Mouse (Mus musculus) gastrocnemius, adult 18-20 months (tissue): ENCODE measurements around the gene Ralgapa2. TPM values are rescaled to one million over a fixed set of nuclear protein-coding genes. Genes with fewer than 3 reads are reported as not detected.

Source experiments
- DNase-seq: peaks from one replicate; pipeline ENCODE4 v3.0.0; 2021; ENCODE audit warnings: low spot score
- total RNA-seq, 2 experiments: library from RNA; stranded (reverse); gene quantifications; 2 replicates each; pipeline ENCODE4 v1.2.3; 2021

Ralgapa2 gene
- total RNA-seq, 2 experiments from 2014 or later: 8.3 to 9.3 TPM

DNA sequence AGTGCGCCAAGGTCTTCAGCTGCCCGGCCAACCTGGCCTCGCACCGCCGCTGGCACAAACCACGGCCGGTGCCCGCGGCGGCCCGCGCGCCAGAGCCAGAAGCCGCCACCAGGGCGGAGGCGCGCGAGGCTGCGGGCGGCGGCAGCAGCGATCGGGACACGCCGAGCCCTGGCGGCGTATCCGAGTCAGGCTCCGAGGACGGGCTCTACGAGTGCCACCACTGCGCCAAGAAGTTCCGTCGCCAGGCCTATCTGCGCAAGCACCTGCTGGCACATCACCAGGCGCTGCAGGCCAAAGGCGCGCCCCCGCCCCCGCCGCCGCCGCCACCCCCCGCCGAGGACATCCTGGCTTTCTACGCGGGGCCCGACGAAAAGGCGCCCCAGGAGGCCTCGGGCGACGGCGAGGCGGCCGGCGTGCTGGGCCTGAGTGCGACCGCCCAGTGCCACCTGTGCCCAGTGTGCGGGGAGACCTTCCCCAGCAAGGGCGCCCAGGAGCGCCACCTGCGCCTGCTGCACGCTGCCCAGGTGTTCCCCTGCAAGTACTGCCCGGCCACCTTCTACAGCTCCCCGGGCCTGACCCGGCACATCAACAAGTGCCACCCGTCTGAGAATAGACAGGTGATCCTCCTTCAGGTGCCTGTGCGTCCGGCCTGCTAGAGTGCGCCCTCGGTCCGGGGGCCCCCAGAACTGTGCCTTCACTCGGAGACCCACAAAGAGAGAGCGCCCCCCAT, 288.8 kb downstream of the Ralgapa2 start:
- DNase-seq: no peak

DNA sequence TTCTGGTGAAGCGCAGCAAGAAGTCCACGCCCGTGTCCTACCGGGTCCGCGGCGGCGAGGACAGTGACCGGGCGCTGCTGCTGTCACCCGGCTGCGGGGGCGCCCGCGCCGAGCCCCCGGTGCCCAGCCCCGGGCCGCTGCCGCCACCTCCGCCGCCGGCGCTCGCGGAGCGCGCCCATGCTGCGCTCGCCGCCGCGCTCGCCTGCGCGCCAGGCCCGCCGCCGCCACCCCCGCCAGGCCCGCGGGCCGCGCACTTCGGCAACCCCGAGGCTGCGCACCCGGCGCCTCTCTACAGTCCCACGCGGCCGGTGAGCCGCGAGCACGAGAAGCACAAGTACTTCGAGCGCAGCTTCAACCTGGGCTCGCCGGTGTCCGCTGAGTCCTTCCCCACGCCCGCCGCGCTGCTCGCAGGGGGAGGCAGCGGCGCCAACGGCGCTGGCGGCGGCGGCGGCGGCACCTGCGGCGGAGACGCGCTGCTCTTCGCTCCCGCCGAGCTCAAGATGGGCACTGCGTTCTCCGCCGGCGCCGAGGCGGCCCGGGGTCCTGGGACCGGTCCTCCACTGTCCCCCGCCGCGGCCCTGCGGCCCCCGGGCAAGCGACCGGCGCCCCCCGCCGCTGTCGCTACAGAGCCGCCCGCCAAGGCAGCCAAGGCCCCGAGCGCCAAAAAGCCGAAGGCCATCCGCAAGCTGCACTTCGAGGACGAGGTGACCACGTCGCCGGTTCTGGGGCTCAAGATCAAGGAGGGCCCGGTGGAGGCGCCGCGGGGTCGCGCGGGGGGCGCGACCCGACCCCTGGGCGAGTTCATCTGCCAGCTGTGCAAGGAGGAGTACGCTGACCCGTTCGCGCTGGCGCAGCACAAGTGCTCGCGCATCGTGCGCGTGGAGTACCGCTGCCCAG, 289.6 kb downstream of the Ralgapa2 start:
- no peak for DNase-seq

DNA sequence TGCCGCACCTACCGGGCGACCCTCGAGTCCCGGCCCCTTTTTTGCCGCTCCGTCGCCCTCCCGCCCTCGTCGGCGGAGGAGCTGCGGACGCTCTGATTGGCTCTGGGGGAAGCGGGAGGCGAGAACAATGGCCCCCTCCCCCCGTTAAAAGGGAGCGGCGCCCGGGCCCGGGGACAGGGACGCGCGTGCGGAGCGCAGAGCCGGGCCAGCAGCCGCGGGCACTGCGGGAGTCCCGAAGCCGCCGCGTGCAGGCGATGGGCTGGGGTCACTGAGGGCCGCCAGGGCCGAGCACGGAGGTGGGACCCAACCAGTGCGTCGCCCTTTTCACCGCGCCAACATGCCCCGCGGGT, 290.2 kb downstream of the Ralgapa2 start:
- DNase-seq: no peak

- DNase-seq: no peak
These were observed 290.8 kb downstream of the Ralgapa2 start, which contains the start of gene Insm1 for GRCm38 (mm10) chr2:146221076-146221928. TSS of gene Insm1 (plus strand) at chr2:146221921.

GRCm38 (mm10) chr2:146220591-146221075, 291.5 kb downstream of the Ralgapa2 start:
- no peak for DNase-seq

DNA sequence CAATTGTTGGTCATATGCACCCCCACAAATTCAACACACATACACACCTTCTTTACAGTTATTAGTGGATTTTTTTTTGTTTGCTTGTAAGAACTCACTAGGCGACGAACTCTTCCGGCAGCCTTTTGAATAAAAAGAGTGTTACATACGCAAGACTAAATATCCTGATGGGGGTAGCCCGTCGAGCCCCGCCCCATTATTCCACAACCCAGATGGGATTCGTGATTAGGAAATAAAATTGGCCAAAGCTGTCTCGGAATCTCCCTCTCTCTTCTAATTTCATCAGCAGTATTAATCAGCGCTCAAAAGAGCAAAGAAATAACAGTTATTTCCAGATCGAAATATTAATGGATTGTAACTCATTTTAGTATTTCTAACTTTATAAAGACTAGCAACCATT, 292.4 kb downstream of the Ralgapa2 start:
- no peak for DNase-seq

DNA sequence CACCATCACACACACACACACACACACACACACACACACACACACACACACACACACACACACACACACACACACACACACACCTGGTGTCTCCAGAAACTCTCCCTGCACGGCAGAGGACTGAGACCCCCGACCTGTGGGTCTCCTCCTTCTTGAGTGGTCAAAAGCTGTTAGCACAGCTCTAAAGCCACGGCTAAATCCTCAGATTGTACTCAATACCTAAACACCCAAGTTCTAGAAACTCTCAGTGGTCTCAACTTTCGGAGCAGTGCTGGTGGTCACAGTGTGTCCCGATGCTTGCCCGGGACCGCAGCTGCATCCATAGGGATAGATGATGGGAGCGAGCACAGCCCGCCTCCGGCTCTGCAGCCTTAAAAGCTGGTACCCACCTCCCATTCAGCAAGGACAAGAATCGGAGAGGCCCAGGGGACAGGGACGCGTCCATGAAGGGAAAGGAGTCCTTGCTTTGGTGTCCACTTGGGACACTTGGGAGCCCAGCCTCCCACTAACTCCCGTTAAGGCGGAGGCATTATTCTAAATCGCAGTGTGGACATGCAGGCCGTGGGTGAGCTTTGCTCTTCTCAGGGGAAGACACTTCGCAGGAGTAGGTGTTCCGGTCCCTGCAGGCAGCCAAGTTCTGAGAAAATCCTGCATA, 293.1 kb downstream of the Ralgapa2 start:
- no peak for DNase-seq

GRCm38 (mm10) chr2:146218161-146218691, 293.9 kb downstream of the Ralgapa2 start:
- no peak for DNase-seq

GRCm38 (mm10) chr2:146217227-146217980, 294.7 kb downstream of the Ralgapa2 start:
- no peak for DNase-seq

DNA sequence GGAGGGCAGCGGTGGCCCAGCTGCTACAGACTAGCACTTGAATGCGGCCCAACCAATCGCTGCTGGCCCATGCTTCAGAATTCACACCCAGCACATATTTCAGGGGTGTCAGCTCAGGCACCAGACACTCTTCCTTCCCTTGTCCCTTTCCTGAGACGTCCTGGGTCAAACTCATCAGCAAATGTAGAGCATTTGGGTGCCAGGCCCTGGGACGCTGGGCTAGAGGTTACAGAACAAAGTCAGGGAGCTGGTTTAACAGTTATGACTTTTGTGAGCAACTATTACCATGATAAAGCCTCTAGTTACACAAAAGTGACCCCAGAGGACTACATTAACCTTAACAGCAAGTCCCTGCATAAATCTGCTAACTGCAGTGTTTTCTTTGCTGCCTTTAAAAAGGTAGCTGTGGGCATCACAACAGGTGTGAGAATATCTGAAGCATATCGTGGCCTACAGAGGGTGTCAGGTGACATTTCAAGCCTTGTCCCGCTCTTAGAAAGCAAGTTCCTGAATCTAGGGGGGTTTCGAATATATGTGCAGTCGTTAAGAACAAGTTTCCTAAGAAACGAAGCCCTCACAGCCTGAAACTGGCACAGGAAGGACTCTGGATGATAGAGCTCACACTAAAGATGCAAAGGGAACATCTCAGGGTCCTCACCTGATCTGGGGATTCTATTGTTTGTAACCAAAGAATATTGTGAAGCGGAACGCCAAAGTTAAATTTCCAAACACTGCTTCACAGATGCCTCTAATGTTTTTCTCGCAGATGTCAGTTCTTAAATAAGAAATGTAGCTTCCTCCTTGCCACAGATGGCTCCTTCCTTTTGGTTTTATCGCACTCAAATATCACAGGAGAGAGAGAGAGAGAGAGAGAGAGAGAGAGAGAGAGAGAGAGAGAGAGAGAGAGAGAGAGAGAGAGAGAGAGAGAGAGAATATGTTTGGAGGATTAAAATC, 295.8 kb downstream of the Ralgapa2 start:
- no peak for DNase-seq

DNA sequence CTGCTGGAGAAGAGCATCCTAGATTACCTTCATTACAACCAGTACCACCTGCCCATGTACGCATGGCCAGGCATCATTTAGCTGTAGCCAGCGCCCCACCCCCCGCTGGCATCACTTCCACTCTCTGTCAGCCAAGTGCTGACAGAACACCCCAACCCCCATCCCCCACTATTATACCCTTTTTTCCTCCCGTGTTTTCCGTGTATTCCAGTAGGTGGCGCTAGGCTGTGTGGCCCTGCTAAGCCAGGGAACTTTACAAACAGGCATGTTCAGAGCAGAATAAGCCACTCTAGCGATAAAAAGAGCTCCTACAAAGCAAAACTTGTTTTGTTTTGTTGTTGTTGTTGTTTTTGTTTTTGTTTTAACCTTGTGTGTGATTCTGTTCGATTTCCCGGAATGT, 297.4 kb downstream of the Ralgapa2 start:
- DNase-seq: no peak

DNA sequence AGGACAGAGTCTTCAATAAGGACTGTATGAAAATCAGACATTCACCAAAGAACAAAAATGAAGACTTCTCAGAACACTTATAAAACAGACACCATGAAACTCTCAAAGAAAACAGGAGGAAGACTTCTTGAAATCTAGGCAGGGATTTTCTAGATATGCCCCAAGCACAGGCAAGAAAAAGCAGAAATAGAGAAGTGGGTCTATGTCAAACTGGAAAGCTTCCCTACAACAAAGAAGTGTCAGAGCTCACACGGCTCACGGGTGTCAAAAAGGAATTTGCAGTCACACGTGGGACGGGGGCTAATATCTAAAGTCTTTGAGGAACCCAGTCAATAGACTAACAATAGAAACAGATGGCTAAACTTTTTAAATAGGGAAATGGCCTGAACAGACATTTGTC, 301.2 kb downstream of the Ralgapa2 start:
- DNase-seq: no peak

DNA sequence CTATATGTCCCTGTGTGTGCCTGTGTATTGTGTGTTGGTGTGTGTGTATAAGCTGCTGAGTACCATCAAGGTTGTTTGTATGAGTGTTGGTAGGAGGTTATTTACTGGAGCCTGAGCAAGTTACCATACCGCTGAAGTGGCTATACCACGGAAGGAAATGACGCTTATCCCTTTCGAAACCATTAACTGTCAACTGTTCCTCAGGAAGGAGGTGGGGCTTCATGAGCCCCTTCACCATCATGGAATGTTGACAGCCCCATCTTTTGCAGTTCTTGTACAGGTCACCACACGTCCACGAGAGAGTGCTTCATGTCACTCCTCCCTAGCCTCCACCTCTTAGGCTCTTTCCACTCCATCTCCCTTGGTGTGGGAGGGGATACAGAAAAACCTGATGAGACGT, 314.2 kb downstream of the Ralgapa2 start:
- no peak for DNase-seq

- DNase-seq: no peak
These were observed 316.0 kb downstream of the Ralgapa2 start for GRCm38 (mm10) chr2:146196126-146196525.
